Mouse (Mus musculus) kidney, postnatal 0 days (tissue): ENCODE measurements around the gene Olfr1246. TPM values are rescaled to one million over a fixed set of nuclear protein-coding genes. Genes with fewer than 3 reads are reported as not detected.

Source experiments
- ATAC-seq: fragments of 200-750 bp; cut with Nextera tagmentation; replicated peaks from 2 replicates; pipeline ENCODE4 v1.8.0; 2017; ENCODE audit warnings: low read depth, moderate number of reproducible peaks, moderate TSS enrichment, moderate library complexity; ENCODE audit not compliant: low FRiP score
- DNase-seq: peaks from one replicate; pipeline ENCODE4 v3.0.0-alpha.2; 2016; ENCODE audit warnings: low spot score
- H3K27ac ChIP-seq: fragments of 300-500 bp; sonication (generic); 2 replicates; pipeline ENCODE4 v1.5.1; 2014; ENCODE audit warnings: mild to moderate bottlenecking
- H3K27me3 ChIP-seq: fragments of 300-500 bp; sonication (generic); 2 replicates; pipeline ENCODE4 v1.6.1; 2014; ENCODE audit warnings: low read length, mixed read lengths; ENCODE audit not compliant: insufficient read depth
- H3K36me3 ChIP-seq: fragments of 300-500 bp; sonication (generic); 2 replicates; pipeline ENCODE4 v1.6.1; 2014; ENCODE audit warnings: low read length, mixed read lengths; ENCODE audit not compliant: insufficient read depth
- H3K4me1 ChIP-seq: fragments of 300-500 bp; sonication (generic); replicated peaks from 2 replicates; pipeline ENCODE4 v1.6.1; 2014; ENCODE audit warnings: antibody characterized with exemption, low read length, mixed read lengths; ENCODE audit not compliant: insufficient read depth
- H3K4me2 ChIP-seq: fragments of 300-500 bp; sonication (generic); 2 replicates; pipeline ENCODE4 v1.6.1; 2014; ENCODE audit warnings: mild to moderate bottlenecking, low read length, moderate library complexity, mixed read lengths
- H3K4me3 ChIP-seq: fragments of 300-500 bp; sonication (generic); replicated peaks from 2 replicates; pipeline ENCODE4 v1.5.1; 2014; ENCODE audit warnings: low read depth, low read length
- H3K9ac ChIP-seq: fragments of 300-500 bp; sonication (generic); 2 replicates; pipeline ENCODE4 v1.6.1; 2014; ENCODE audit warnings: low read depth, low read length
- H3K9me3 ChIP-seq: fragments of 300-500 bp; sonication (generic); replicated peaks from 2 replicates; pipeline ENCODE4 v1.6.1; 2016; ENCODE audit warnings: low read length, inconsistent platforms, mixed read lengths
- CTCF ChIP-seq: IDR thresholded peaks from 2 replicates; pipeline ENCODE4 v1.5.1; 2016; ENCODE audit warnings: antibody characterized with exemption, low read depth, mild to moderate bottlenecking, moderate library complexity
- WGBS: fragments of 180-500 bp; shearing (Covaris S2); extraction: QIAGEN DNeasy Blood & Tissue Kit; methylation state at CpG from one replicate; pipeline ENCODE4 v1.1.7; 2014; 5-methylcytosine and 5-hydroxymethylcytosine counted together
- polyA plus RNA-seq: library from polyadenylated mRNA; unstranded; fragments of >200 nt; fragmentation: Nextera tagmentation; extraction: Ambion mirVana; gene quantifications from 2 replicates; pipeline ENCODE4 v1.2.1, GENCODE M21; 2015

Gene Olfr1246
- polyA plus RNA-seq, 1 experiment from 2014 or later, result not detected

DNA sequence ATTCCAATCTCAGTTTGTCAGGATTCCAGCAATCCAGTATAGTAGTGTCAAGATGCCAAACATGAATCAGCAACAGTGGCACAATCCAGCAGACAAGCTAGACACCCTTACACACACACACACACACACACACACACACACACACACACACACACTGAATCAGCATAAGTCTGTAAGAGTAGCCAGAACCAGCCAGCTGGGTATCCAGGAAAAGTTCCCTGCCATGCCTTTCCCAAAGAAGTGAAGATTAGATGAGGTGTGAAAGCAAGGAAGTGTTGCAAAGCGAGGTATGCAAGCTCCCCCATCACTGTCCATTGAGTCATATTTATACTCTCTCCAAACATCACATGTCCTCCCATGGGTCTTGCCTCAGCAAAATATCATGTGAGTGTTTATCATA, 53.0 kb downstream of the Olfr1246 start:
- Histone ChIP-seq H3K4me2 (no peak overlapping the region), H3K27ac (no peak overlapping the region), H3K9me3 (no peaks in the 10 kb centered on the region)

More for the DNA sequence above, 53.0 kb downstream of the Olfr1246 start:
- TF ChIP-seq CTCF, result no peak
- ATAC-seq (no peak), DNase-seq (no peak)
- 79% methylated on average over 1 of the region's 1 CpGs for WGBS
- H3K4me3 ChIP-seq, result no peak overlapping the region
- H3K36me3 ChIP-seq, result no peaks in the 10 kb centered on the region
- H3K9ac ChIP-seq, result no peak overlapping the region
- no peaks in the 10 kb centered on the region for H3K27me3 ChIP-seq
- H3K4me1 ChIP-seq, result no peaks in the 10 kb centered on the region

Other genes starting within 250 kb of the Olfr1246 start
- gene Olfr1234, start 228.3 kb downstream of the Olfr1246 start, polyA plus RNA-seq, result not detected in 2 replicates
- gene Olfr1238, start 183.5 kb downstream of the Olfr1246 start, polyA plus RNA-seq, result not detected in 2 replicates
- not detected in 2 replicates for gene Olfr1239, start 172.8 kb downstream of the Olfr1246 start, polyA plus RNA-seq
- not detected in 2 replicates for gene Olfr1240, start 150.2 kb downstream of the Olfr1246 start, polyA plus RNA-seq
- gene Olfr1241, start 106.0 kb downstream of the Olfr1246 start, polyA plus RNA-seq, result not detected in 2 replicates
- not detected in 2 replicates for gene Olfr1242, start 94.8 kb downstream of the Olfr1246 start, polyA plus RNA-seq
- not detected in 2 replicates for gene Olfr1243, start 61.7 kb downstream of the Olfr1246 start, polyA plus RNA-seq
- gene Olfr1245, start 14.7 kb downstream of the Olfr1246 start, polyA plus RNA-seq, result not detected in 2 replicates
- not detected in 2 replicates for gene Olfr1247, start 21.0 kb upstream of the Olfr1246 start, polyA plus RNA-seq
- not detected in 2 replicates for gene Olfr1248, start 25.1 kb upstream of the Olfr1246 start, polyA plus RNA-seq
- not detected in 2 replicates for gene Olfr1249, start 41.8 kb upstream of the Olfr1246 start, polyA plus RNA-seq
- not detected in 2 replicates for gene Olfr1250, start 68.3 kb upstream of the Olfr1246 start, polyA plus RNA-seq
- not detected in 2 replicates for gene Olfr1251, start 78.8 kb upstream of the Olfr1246 start, polyA plus RNA-seq
- gene Olfr1252, start 131.9 kb upstream of the Olfr1246 start, polyA plus RNA-seq, result not detected in 2 replicates
- gene Olfr1253, start 163.9 kb upstream of the Olfr1246 start, polyA plus RNA-seq, result not detected in 2 replicates
- gene Olfr1254, start 200.5 kb upstream of the Olfr1246 start, polyA plus RNA-seq, result not detected in 2 replicates
- gene Olfr1255, start 218.9 kb upstream of the Olfr1246 start, polyA plus RNA-seq, result not detected in 2 replicates
- not detected in 2 replicates for gene Olfr1256, start 248.4 kb upstream of the Olfr1246 start, polyA plus RNA-seq